Mouse (Mus musculus) erythroblast, embryonic 14.5 days (primary cell): ENCODE data around the gene Tmem132c.

ENCODE experiments used
- GATA1 ChIP-seq: IDR thresholded peaks from 2 replicates; pipeline ENCODE4 v1.6.1; 2012; ENCODE audit warnings: low read length, inconsistent platforms, mixed read lengths
- TAL1 ChIP-seq: IDR thresholded peaks from 3 replicates; pipeline ENCODE4 v1.6.1; 2012; ENCODE audit warnings: low read length, inconsistent platforms, mixed read lengths

DNA sequence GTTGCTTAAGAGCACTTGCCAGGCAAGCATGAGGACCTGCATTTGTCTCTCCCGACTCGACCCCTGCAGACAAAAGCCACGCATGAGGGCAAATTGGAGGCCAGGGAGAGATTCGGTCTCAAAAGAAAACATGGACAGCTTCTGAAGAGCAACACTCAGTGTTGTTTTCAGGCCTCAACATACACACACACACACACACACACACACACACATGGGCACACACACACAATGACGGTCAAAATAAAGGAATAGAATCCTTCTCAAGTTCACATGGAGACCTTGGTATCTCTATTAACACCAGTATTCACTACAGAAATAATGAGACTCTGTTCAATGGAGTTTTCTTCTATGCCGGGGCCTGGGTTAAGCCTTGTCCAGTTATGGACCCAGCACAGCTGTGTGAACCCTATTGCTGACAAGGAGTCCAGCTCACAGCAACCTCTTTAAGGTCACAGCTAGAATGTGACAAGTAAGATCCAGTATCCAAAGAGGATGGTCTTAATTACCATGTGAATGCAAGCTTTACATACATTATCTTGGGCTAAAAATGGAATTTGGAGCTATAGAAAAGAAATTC, 325.6 kb downstream of the Tmem132c start:
- TF ChIP-seq GATA1 (no peak), TAL1 (no peak)
